Mouse (Mus musculus) midbrain, embryonic 14.5 days (tissue): ENCODE data around the gene Grik4. TPM values are rescaled to one million over a fixed set of nuclear protein-coding genes. Genes with fewer than 3 reads are reported as not detected.

Experiments used
- ATAC-seq: fragments of 200-750 bp; cut with Nextera tagmentation; 2 replicates; pipeline ENCODE4 v1.8.0; 2017; ENCODE audit warnings: moderate number of reproducible peaks, moderate library complexity; ENCODE audit not compliant: low FRiP score, low TSS enrichment
- DNase-seq: peaks from one replicate; pipeline ENCODE4 v3.0.0-alpha.2; 2015
- H3K27ac ChIP-seq: fragments of 300-500 bp; sonication (generic); replicated peaks from 2 replicates; pipeline ENCODE4 v1.5.1; 2014; ENCODE audit warnings: mild to moderate bottlenecking, low read depth, low read length, moderate library complexity
- H3K27me3 ChIP-seq: fragments of 300-500 bp; sonication (generic); 2 replicates; pipeline ENCODE4 v1.6.1; 2014; ENCODE audit warnings: low read length, control low read depth, mixed read lengths; ENCODE audit not compliant: control insufficient read depth, insufficient read depth
- H3K36me3 ChIP-seq: fragments of 300-500 bp; sonication (generic); 2 replicates; pipeline ENCODE4 v1.6.1; 2014; ENCODE audit warnings: low read length, control low read depth; ENCODE audit not compliant: control insufficient read depth, insufficient read depth
- H3K4me1 ChIP-seq: fragments of 300-500 bp; sonication (generic); 2 replicates; pipeline ENCODE4 v1.6.1; 2014; ENCODE audit warnings: mild to moderate bottlenecking, antibody characterized with exemption, low read length, control low read depth; ENCODE audit not compliant: control insufficient read depth, insufficient read depth
- H3K4me2 ChIP-seq: fragments of 300-500 bp; sonication (generic); 2 replicates; pipeline ENCODE4 v1.6.1; 2014; ENCODE audit warnings: mild to moderate bottlenecking, low read length, moderate library complexity
- H3K4me3 ChIP-seq: fragments of 300-500 bp; sonication (generic); replicated peaks from 2 replicates; pipeline ENCODE4 v1.5.1; 2014; ENCODE audit warnings: low read depth, low read length
- H3K9ac ChIP-seq: fragments of 300-500 bp; sonication (generic); replicated peaks from 2 replicates; pipeline ENCODE4 v1.6.1; 2014; ENCODE audit warnings: mild to moderate bottlenecking, low read length, moderate library complexity
- H3K9me3 ChIP-seq: fragments of 300-500 bp; sonication (generic); 2 replicates; pipeline ENCODE4 v1.6.1; 2016; ENCODE audit warnings: low read length, control low read depth, mixed read lengths; ENCODE audit not compliant: control insufficient read depth
- WGBS: fragments of 180-500 bp; shearing (Covaris S2); extraction: QIAGEN DNeasy Blood & Tissue Kit; methylation state at CpG from one replicate; pipeline ENCODE4 v1.1.7; 2014; 5-methylcytosine and 5-hydroxymethylcytosine counted together
- polyA plus RNA-seq: library from polyadenylated mRNA; unstranded; fragments of >200 nt; fragmentation: Nextera tagmentation; extraction: Ambion mirVana; gene quantifications from 2 replicates; pipeline ENCODE4 v1.2.1, GENCODE M21; 2014

The Grik4 gene
- polyA plus RNA-seq, 1 experiment from 2014 or later, result 4.4 TPM

GRCm38 (mm10) chr9:42544521-42544920 is 399.8 kb downstream of the Grik4 start:
- WGBS, result 33% methylated on average over 10 of the region's 10 CpGs
- Histone ChIP-seq H3K4me1 (0 out of 2 replicates have a peak, but pooled peaks cover 6% of the 10 kb centered on the region), H3K9me3 (no peaks in the 10 kb centered on the region), H3K36me3 (no peaks in the 10 kb centered on the region), H3K9ac (no peak overlapping the region), H3K27ac (no peak overlapping the region), H3K4me3 (no peak overlapping the region), H3K4me2 (no peak overlapping the region), H3K27me3 (no peaks in the 10 kb centered on the region)
- ATAC-seq (no peak), DNase-seq (peak; percentile 40)

- 75% methylated on average over 8 of the region's 8 CpGs for WGBS
- Histone ChIP-seq H3K4me2 (no peak overlapping the region), H3K4me3 (no peak overlapping the region), H3K27ac (no peak overlapping the region), H3K36me3 (no peaks in the 10 kb centered on the region), H3K9me3 (no peaks in the 10 kb centered on the region), H3K9ac (no peak overlapping the region), H3K4me1 (peaks cover 29% of the 10 kb centered on the region), H3K27me3 (no peaks in the 10 kb centered on the region)
- DNase-seq, result no peak
- no peak for ATAC-seq
Observed at GRCm38 (mm10) chr9:42533491-42533890, 410.8 kb downstream of the Grik4 start.

GRCm38 (mm10) chr9:42533041-42533440 is 411.3 kb downstream of the Grik4 start:
- Histone ChIP-seq H3K9ac (no peak overlapping the region), H3K27ac (no peak overlapping the region), H3K27me3 (no peaks in the 10 kb centered on the region), H3K36me3 (no peaks in the 10 kb centered on the region), H3K9me3 (no peaks in the 10 kb centered on the region), H3K4me2 (no peak overlapping the region), H3K4me1 (peaks cover 29% of the 10 kb centered on the region), H3K4me3 (no peak overlapping the region)
- ATAC-seq, result no peak
- DNase-seq, result peak; percentile 49
- 4% methylated on average over 6 of the region's 6 CpGs for whole genome bisulfite sequencing

GRCm38 (mm10) chr9:42531951-42532350 is 412.3 kb downstream of the Grik4 start:
- ATAC-seq (no peak), DNase-seq (no peak)
- 57% methylated on average over 3 of the region's 3 CpGs for WGBS
- H3K27me3 ChIP-seq, result no peaks in the 10 kb centered on the region
- no peak overlapping the region for H3K4me2 ChIP-seq
- H3K9ac ChIP-seq, result no peak overlapping the region
- peaks cover 29% of the 10 kb centered on the region for H3K4me1 ChIP-seq
- H3K9me3 ChIP-seq, result no peaks in the 10 kb centered on the region
- H3K36me3 ChIP-seq, result no peaks in the 10 kb centered on the region
- H3K27ac ChIP-seq, result no peak overlapping the region
- H3K4me3 ChIP-seq, result no peak overlapping the region

- Histone ChIP-seq H3K9me3 (no peaks in the 10 kb centered on the region), H3K9ac (no peak overlapping the region), H3K27ac (peak overlapping the region; percentile 43), H3K36me3 (no peaks in the 10 kb centered on the region), H3K4me3 (no peak overlapping the region), H3K27me3 (no peaks in the 10 kb centered on the region), H3K4me2 (no peak overlapping the region), H3K4me1 (peaks cover 29% of the 10 kb centered on the region)
- peak; percentile 46 for DNase-seq
- WGBS, result 52% methylated on average over 7 of the region's 7 CpGs
- no peak; the same call in 1 of the 2 replicates for ATAC-seq
Observed at GRCm38 (mm10) chr9:42530221-42531152, 413.8 kb downstream of the Grik4 start.

- Histone ChIP-seq H3K4me2 (peak overlapping the region; percentile 64), H3K27ac (0 out of 2 replicates have a peak overlapping the region, but pooled peaks have one; percentile 20), H3K4me1 (peaks cover 7% of the 10 kb centered on the region), H3K9me3 (no peaks in the 10 kb centered on the region), H3K9ac (peak overlapping the region; percentile 45; the same call in 1 of the 2 replicates), H3K36me3 (no peaks in the 10 kb centered on the region), H3K4me3 (peak overlapping the region; percentile 29), H3K27me3 (no peaks in the 10 kb centered on the region)
- ATAC-seq, result peak; percentile 53; the same call in 1 of the 2 replicates
- DNase-seq, result peak; percentile 74
- 3% methylated on average over 36 of the region's 36 CpGs for WGBS
Observed at GRCm38 (mm10) chr9:42520587-42521084, 423.7 kb downstream of the Grik4 start.

- H3K27ac ChIP-seq, result no peak overlapping the region
- no peak overlapping the region for H3K4me2 ChIP-seq
- 63% methylated on average over 14 of the region's 14 CpGs for WGBS
- no peak overlapping the region for H3K9ac ChIP-seq
- H3K4me3 ChIP-seq, result no peak overlapping the region
- H3K36me3 ChIP-seq, result no peaks in the 10 kb centered on the region
- no peaks in the 10 kb centered on the region for H3K9me3 ChIP-seq
- peaks cover 15% of the 10 kb centered on the region for H3K4me1 ChIP-seq
- no peaks in the 10 kb centered on the region for H3K27me3 ChIP-seq
- ATAC-seq (no peak), DNase-seq (peak; percentile 42)
Observed at GRCm38 (mm10) chr9:42518163-42518562, 426.1 kb downstream of the Grik4 start.

GRCm38 (mm10) chr9:42513159-42513558 is 431.1 kb downstream of the Grik4 start:
- DNase-seq (peak; percentile 67), ATAC-seq (peak; percentile 31; the same call in 1 of the 2 replicates)
- Histone ChIP-seq H3K4me3 (no peak overlapping the region), H3K4me1 (peaks cover 13% of the 10 kb centered on the region; the same call in 1 of the 2 replicates), H3K36me3 (no peaks in the 10 kb centered on the region), H3K9me3 (no peaks in the 10 kb centered on the region), H3K9ac (no peak overlapping the region), H3K27ac (no peak overlapping the region), H3K27me3 (no peaks in the 10 kb centered on the region), H3K4me2 (no peak overlapping the region)
- WGBS, result 16% methylated on average over 5 of the region's 5 CpGs
